Mouse (Mus musculus): Measurements from ENCODE around the gene Tulp3.

DNA sequence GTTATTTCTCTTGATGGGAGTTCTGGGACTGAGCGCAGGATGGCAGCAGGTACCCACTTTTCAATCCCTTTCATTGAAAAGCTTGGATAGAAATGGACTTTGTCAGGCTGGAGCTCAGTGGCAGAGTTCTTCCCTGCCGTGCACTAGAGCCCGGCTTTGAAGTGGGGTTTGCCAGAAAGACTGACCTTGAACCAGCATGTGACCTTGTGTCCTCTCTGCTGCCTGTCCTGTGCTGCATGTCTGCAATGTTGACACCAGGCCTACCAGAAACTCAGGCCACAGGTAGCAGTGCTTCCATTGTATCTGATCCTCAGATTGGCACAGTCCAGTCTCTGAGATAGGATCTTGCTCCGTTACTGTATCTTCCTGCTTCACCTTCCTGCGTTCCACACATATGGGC lies 14.4 kb upstream of the Tulp3 start:
- TF ChIP-seq POLR2A (IDR thresholded peaks at IDR 0.05; ENCODE audit: control insufficient read depth, extremely low read depth, insufficient read depth, low read length, poor library complexity) (no peak), CTCF (IDR thresholded peaks at IDR 0.05; ENCODE audit: borderline replicate concordance, control insufficient read depth, extremely low read depth, insufficient read depth, low read length, poor library complexity) (no peak)
